Mouse (Mus musculus): ENCODE measurements at regions not wholly inside any gene's neighbourhood (a gene's known extent, or its start where the extent isn't known, plus 50 kb on each side); places are given as distances from the start of the nearest gene placed in this dataset.

DNA sequence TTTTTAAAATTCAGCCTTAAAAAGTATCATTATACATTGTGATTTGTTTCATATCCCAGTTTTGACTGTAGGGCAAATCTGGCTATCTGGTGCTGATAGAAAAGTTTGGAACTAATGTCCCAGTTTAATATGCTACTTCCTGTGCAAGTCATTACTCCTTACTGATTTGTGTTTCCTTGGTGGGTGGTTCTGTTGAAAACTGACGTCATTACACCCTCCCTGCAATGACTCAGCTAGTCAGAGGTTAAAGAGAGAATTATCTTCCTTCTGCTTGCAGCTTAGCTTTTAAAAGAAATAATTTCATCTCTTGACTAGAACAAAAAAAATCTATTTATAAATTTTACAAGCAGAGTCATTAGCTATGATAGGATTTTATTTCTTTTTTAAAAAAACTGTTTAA lies 104.2 kb upstream of the Abcb5 start:
- H3K4me1 ChIP-seq (ENCODE audit: control insufficient read depth in 1 of 2, insufficient read depth in 2 of 2): no peaks in the 10 kb centered on the region
- peak; percentile 27 for DNase-seq (ENCODE audit: extremely low read depth)
- dilution Hi-C loops (cut with MboI; ENCODE audit: extremely low pct_ligation_motif_present, extremely low pct_unique_long_range_greater_than_20kb, low sequenced_read_pairs) (no loop called here), in situ Hi-C loops (cut with MboI; ENCODE audit: low pct_ligation_motif_present, low pct_unique_long_range_greater_than_20kb, low sequenced_read_pairs) (no loop called here)
- H3K79me2 ChIP-seq (replicated peaks; ENCODE audit: control insufficient read depth, extremely low read depth, insufficient read depth, poor library complexity, severe bottlenecking): no peaks in the 10 kb centered on the region
- H3K9me3 ChIP-seq (replicated peaks; ENCODE audit: low read length): no peaks in the 10 kb centered on the region
- no peak overlapping the region for H3K27ac ChIP-seq (ENCODE audit: insufficient read depth, low read depth)
- no peak overlapping the region for H3K9ac ChIP-seq (ENCODE audit: insufficient read depth, low read depth)
- no peak overlapping the region for H3K4me3 ChIP-seq (replicated peaks in 1 of 3; ENCODE audit: low read depth in 2 of 3, low read length in 2 of 3, poor library complexity in 1 of 3)
- no peaks in the 10 kb centered on the region for H3K36me3 ChIP-seq (replicated peaks in 1 of 2; ENCODE audit: control insufficient read depth in 1 of 2, insufficient read depth in 1 of 2, low read length in 1 of 2)
- TF ChIP-seq MXI1 (IDR thresholded peaks at IDR 0.05; ENCODE audit: low read depth, low read length) (no peak), HCFC1 (IDR thresholded peaks at IDR 0.05; ENCODE audit: low read depth, low read length) (no peak), ZC3H11A (IDR thresholded peaks at IDR 0.05; ENCODE audit: low read depth, low read length) (no peak), POLR2A (IDR thresholded peaks at IDR 0.05; ENCODE audit: low read depth, low read length) (no peak), JUN (IDR thresholded peaks at IDR 0.05; ENCODE audit: insufficient read depth, low read depth, low read length) (0 out of 2 replicates have a peak, but pooled peaks have one; percentile 17), JUND (conservative IDR thresholded peaks at IDR 0.05; ENCODE audit: low read depth, low read length) (0 out of 2 replicates have a peak, but pooled peaks have one; percentile 33), KAT2A (IDR thresholded peaks at IDR 0.05; ENCODE audit: insufficient replicate concordance, low read length) (no peak)
- H3K4me2 ChIP-seq (ENCODE audit: insufficient read depth, low read depth, poor library complexity, severe bottlenecking): no peak overlapping the region
- no peaks in the 10 kb centered on the region for H3K27me3 ChIP-seq (replicated peaks)

DNA sequence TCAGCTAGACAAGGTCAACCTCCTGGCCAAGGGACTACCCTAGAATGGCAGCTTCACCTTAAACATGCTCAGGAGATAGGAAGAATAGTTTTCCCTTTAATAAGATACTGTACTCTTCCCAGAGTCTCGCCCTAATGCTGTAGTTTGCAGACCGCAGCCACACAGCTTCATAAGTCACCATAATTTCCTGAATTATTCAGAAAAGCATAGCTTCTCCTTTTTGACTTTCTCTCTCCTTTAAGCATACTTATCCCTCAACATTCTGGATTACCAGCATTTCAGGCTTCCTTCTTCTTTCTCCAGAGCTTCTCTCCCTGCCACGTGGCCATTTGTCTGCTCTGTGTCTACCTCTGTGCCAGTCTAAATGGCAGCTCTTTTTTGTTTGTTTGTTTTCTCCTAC lies 103.5 kb upstream of the Abcb5 start:
- Histone ChIP-seq H3K79me2 (replicated peaks; ENCODE audit: control insufficient read depth, extremely low read depth, insufficient read depth, poor library complexity, severe bottlenecking) (no peaks in the 10 kb centered on the region), H3K36me3 (replicated peaks in 1 of 2; ENCODE audit: control insufficient read depth in 1 of 2, insufficient read depth in 1 of 2, low read length in 1 of 2) (no peaks in the 10 kb centered on the region), H3K4me3 (replicated peaks in 1 of 3; ENCODE audit: low read depth in 2 of 3, low read length in 2 of 3, poor library complexity in 1 of 3) (no peak overlapping the region), H3K4me1 (ENCODE audit: control insufficient read depth in 1 of 2, insufficient read depth in 2 of 2) (no peaks in the 10 kb centered on the region), H3K27me3 (replicated peaks) (no peaks in the 10 kb centered on the region), H3K9me3 (replicated peaks; ENCODE audit: low read length) (no peaks in the 10 kb centered on the region), H3K4me2 (ENCODE audit: insufficient read depth, low read depth, poor library complexity, severe bottlenecking) (no peak overlapping the region), H3K9ac (ENCODE audit: insufficient read depth, low read depth) (no peak overlapping the region), H3K27ac (ENCODE audit: insufficient read depth, low read depth) (no peak overlapping the region)
- in situ Hi-C loops (cut with MboI; ENCODE audit: low pct_ligation_motif_present, low pct_unique_long_range_greater_than_20kb, low sequenced_read_pairs) (no loop called here), dilution Hi-C loops (cut with MboI; ENCODE audit: extremely low pct_ligation_motif_present, extremely low pct_unique_long_range_greater_than_20kb, low sequenced_read_pairs) (no loop called here)
- DNase-seq (ENCODE audit: extremely low read depth): no peak
- no peak for TF ChIP-seq MXI1 (IDR thresholded peaks at IDR 0.05; ENCODE audit: low read depth, low read length)

DNA sequence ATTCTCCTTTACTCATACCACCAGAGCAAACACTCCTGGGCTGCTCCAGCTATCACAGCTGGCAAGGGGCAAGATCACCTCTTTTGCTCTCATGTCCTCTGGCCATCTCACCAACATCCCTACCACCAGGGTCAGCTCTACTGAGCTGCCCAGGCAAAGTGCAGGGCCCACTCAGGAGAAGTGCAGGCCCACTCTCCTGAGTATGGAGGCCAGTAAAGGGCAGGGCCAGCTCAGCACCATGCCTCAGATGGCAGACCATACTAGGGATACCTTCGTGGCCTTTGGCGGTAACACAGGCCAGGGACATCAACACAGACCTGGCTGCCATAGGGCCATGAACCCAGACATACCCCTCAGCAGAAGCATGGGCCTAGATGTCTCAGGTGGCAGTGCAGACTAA lies 101.9 kb upstream of the Abcb5 start:
- Histone ChIP-seq H3K9ac (ENCODE audit: insufficient read depth, low read depth) (no peak overlapping the region), H3K4me1 (ENCODE audit: control insufficient read depth in 1 of 2, insufficient read depth in 2 of 2) (no peaks in the 10 kb centered on the region), H3K79me2 (replicated peaks; ENCODE audit: control insufficient read depth, extremely low read depth, insufficient read depth, poor library complexity, severe bottlenecking) (no peaks in the 10 kb centered on the region), H3K9me3 (replicated peaks; ENCODE audit: low read length) (no peaks in the 10 kb centered on the region), H3K36me3 (replicated peaks in 1 of 2; ENCODE audit: control insufficient read depth in 1 of 2, insufficient read depth in 1 of 2, low read length in 1 of 2) (no peaks in the 10 kb centered on the region), H3K27ac (ENCODE audit: insufficient read depth, low read depth) (no peak overlapping the region), H3K4me2 (ENCODE audit: insufficient read depth, low read depth, poor library complexity, severe bottlenecking) (no peak overlapping the region), H3K27me3 (replicated peaks) (no peaks in the 10 kb centered on the region), H3K4me3 (replicated peaks in 1 of 3; ENCODE audit: low read depth in 2 of 3, low read length in 2 of 3, poor library complexity in 1 of 3) (no peak overlapping the region)
- in situ Hi-C loops (cut with MboI; ENCODE audit: low pct_ligation_motif_present, low pct_unique_long_range_greater_than_20kb, low sequenced_read_pairs): no loop called here
- DNase-seq (ENCODE audit: extremely low read depth): no peak
- no peak for TF ChIP-seq MAFK (IDR thresholded peaks at IDR 0.05; ENCODE audit: insufficient replicate concordance, low read length)
- no peak for TF ChIP-seq PAX5 (IDR thresholded peaks at IDR 0.05; ENCODE audit: low read length)
- no peak for TF ChIP-seq IRF4 (IDR thresholded peaks at IDR 0.05; ENCODE audit: low read depth, low read length)
- no peak for TF ChIP-seq GABPA (IDR thresholded peaks at IDR 0.05; ENCODE audit: insufficient replicate concordance, low read depth, low read length)
- TF ChIP-seq CTCF (conservative IDR thresholded peaks at IDR 0.05 in 1 of 2, IDR thresholded peaks at IDR 0.05 in 1 of 2; ENCODE audit: low read depth in 2 of 2, low read length in 2 of 2): no peak
- no peak for TF ChIP-seq ZNF384 (IDR thresholded peaks at IDR 0.05; ENCODE audit: low read depth, low read length)
- TF ChIP-seq ZC3H11A (IDR thresholded peaks at IDR 0.05; ENCODE audit: low read depth, low read length): no peak
- no peak for TF ChIP-seq MAZ (IDR thresholded peaks at IDR 0.05; ENCODE audit: low read depth, low read length)
- TF ChIP-seq MYC (IDR thresholded peaks at IDR 0.05; ENCODE audit: low read depth, low read length): no peak
- no peak for TF ChIP-seq SMC3 (IDR thresholded peaks at IDR 0.05; ENCODE audit: low read depth, low read length)
- no peak for TF ChIP-seq EP300 (IDR thresholded peaks at IDR 0.05; ENCODE audit: low read length)
- TF ChIP-seq RAD21 (IDR thresholded peaks at IDR 0.05; ENCODE audit: low read depth, low read length): no peak
- TF ChIP-seq TBP (conservative IDR thresholded peaks at IDR 0.05; ENCODE audit: low read depth, low read length): no peak
- TF ChIP-seq CHD2 (IDR thresholded peaks at IDR 0.05; ENCODE audit: low read length): no peak
- TF ChIP-seq ZKSCAN1 (IDR thresholded peaks at IDR 0.05; ENCODE audit: borderline replicate concordance, low read depth, low read length): no peak
- no peak for TF ChIP-seq BHLHE40 (IDR thresholded peaks at IDR 0.05; ENCODE audit: low read depth, low read length)
- no peak for TF ChIP-seq ETS1 (conservative IDR thresholded peaks at IDR 0.05; ENCODE audit: low read depth, low read length)
- TF ChIP-seq NRF1 (IDR thresholded peaks at IDR 0.05; ENCODE audit: low read depth, low read length): no peak
- TF ChIP-seq KAT2A (IDR thresholded peaks at IDR 0.05; ENCODE audit: insufficient replicate concordance, low read length): no peak
- no peak for TF ChIP-seq E2F4 (IDR thresholded peaks at IDR 0.05; ENCODE audit: insufficient replicate concordance, low read depth, low read length)
- dilution Hi-C loops (cut with MboI; ENCODE audit: extremely low pct_ligation_motif_present, extremely low pct_unique_long_range_greater_than_20kb, low sequenced_read_pairs): no loop called here
